Mouse (Mus musculus) bone marrow, adult 2 months (tissue): ENCODE results near the gene Epb41l1. TPM values are rescaled to one million over a fixed set of nuclear protein-coding genes. Genes with fewer than 3 reads are reported as not detected.
A peak's percentile ranks its signal among the peaks of the same experiment; 100 is the strongest.

Experiments
- H3K27ac ChIP-seq: fragments of 200-500 bp; 2 replicates; pipeline ENCODE4 v1.5.1; 2012; ENCODE audit warnings: low read depth, mild to moderate bottlenecking, control low read depth, inconsistent platforms, low read length; ENCODE audit not compliant: control insufficient read depth, poor library complexity, insufficient read depth
- H3K4me1 ChIP-seq: fragments of 200-500 bp; 2 replicates; pipeline ENCODE4 v1.6.1; 2011; ENCODE audit warnings: low read length; ENCODE audit not compliant: control insufficient read depth, insufficient read depth
- H3K4me3 ChIP-seq: fragments of 200-500 bp; replicated peaks from 2 replicates; pipeline ENCODE3; 2011; ENCODE audit warnings: mild to moderate bottlenecking, low read depth, low read length, control low read depth; ENCODE audit not compliant: control insufficient read depth
- CTCF ChIP-seq: fragments of 200-500 bp; IDR thresholded peaks from 2 replicates; pipeline ENCODE4 v1.5.1; 2011; ENCODE audit warnings: low read length, control low read depth; ENCODE audit not compliant: control insufficient read depth, insufficient read depth
- POLR2A ChIP-seq: fragments of 200-500 bp; IDR thresholded peaks from 2 replicates; pipeline ENCODE4 v1.6.1; 2011; ENCODE audit warnings: low read depth, mild to moderate bottlenecking, control low read depth, low read length, borderline replicate concordance; ENCODE audit not compliant: control insufficient read depth
- WGBS: fragments of 180-500 bp; shearing (Covaris S2); methylation state at CpG from one replicate; pipeline ENCODE4 v1.1.7; 2018; 5-methylcytosine and 5-hydroxymethylcytosine counted together
- polyA plus RNA-seq: library from polyadenylated mRNA; stranded (reverse); fragments of >200 nt; gene quantifications from 2 replicates; pipeline ENCODE4 v1.2.4, GENCODE M21; 2011; ENCODE audit warnings: low replicate concordance; ENCODE audit not compliant: missing spikeins, insufficient read depth, insufficient read length

Gene Epb41l1
- polyA plus RNA-seq, 1 experiment = 9.1 TPM

DNA sequence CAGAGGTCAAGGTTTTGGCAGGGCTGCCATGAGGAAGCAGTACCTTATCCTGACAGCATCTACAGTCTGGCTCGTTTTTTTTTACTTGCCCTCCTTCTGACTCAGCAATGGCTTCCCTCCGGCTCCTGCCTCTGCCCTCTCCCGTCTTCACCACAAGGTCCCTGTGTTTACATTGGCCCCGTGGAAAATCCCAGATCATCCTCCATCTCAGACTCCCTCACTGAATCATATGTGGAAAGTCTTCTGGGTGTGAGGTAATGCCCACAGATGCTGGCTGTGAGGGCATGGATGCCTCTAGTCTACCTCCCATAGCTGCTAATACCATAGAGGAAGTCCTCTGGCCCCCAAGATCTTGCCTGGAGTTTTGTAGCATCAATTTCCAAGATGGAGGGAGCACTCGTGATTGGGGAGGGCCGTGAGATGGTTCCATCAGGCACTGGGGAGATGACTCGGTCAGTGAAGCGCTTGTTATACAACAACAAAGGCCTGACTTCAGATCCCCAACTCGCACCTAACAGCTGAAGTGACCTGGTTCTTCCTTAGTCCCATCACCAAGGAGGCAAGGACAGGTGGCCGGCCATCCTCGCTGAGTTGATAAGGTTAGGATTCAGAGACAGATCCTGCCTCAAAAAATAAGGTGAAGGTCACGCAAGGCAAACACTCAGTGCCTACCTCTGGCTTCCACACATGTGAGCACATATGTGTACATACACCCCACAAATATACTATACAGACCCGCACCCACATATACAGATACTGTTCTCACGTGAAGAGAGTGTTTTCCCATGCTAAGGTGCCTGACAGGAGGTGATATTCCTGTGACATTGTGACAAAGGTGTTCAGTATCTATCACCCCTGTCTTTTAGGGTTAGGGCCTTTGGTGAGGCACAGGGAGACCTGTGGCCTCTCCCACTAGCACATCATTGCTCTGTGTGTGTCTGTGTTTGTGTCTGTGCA is 36.0 kb downstream of the Epb41l1 start:
- TF ChIP-seq CTCF (no peak), POLR2A (no peak)
- WGBS = 67% methylated on average over 14 of the region's 14 CpGs
- no peak overlapping the region for H3K4me3 ChIP-seq
- H3K27ac ChIP-seq = no peak overlapping the region
- H3K4me1 ChIP-seq = no peaks in the 10 kb centered on the region

GRCm38 (mm10) chr2:156457343-156457717 is 36.6 kb downstream of the Epb41l1 start:
- no peak for TF ChIP-seq POLR2A
- TF ChIP-seq CTCF = no peak
- 51% methylated on average over 4 of the region's 4 CpGs for WGBS

DNA sequence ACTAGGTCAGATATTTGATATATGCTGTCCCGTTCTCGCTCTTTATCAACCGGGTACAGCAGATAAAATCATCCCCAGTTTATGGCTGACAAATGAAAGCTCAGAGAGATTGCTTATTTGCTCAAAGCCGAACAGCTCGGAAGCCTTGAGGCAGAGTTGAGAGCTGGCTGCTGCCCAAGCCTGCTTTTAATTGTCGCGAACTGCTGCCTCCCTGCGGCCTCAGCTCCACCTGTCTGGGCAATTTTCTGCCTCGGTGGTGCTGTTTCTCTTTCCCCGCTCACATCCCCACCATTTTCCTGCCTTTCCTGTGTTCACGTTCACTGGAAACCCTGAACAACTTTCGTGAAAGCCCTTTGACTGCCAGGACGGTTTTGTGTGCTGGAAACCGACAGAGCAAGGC is 39.8 kb downstream of the Epb41l1 start:
- H3K27ac ChIP-seq = no peak overlapping the region
- 43% methylated on average over 14 of the region's 14 CpGs for WGBS
- no peak overlapping the region for H3K4me3 ChIP-seq
- TF ChIP-seq CTCF = peak; percentile 22; the same call in 1 of the 2 replicates
- TF ChIP-seq POLR2A = no peak
- no peaks in the 10 kb centered on the region for H3K4me1 ChIP-seq

More at GRCm38 (mm10) chr2:156457343-156457717, 36.6 kb downstream of the Epb41l1 start:
- H3K4me1 ChIP-seq = no peaks in the 10 kb centered on the region
- no peak overlapping the region for H3K4me3 ChIP-seq
- no peak overlapping the region for H3K27ac ChIP-seq

GRCm38 (mm10) chr2:156462154-156463029 is 41.7 kb downstream of the Epb41l1 start:
- Histone ChIP-seq H3K4me1 (no peaks in the 10 kb centered on the region), H3K4me3 (no peak overlapping the region), H3K27ac (no peak overlapping the region)
- TF ChIP-seq CTCF (no peak), POLR2A (no peak)
- WGBS = 59% methylated on average over 14 of the region's 14 CpGs

GRCm38 (mm10) chr2:156464416-156464815 is 43.7 kb downstream of the Epb41l1 start:
- Histone ChIP-seq H3K27ac (no peak overlapping the region), H3K4me3 (no peak overlapping the region), H3K4me1 (no peaks in the 10 kb centered on the region)
- 84% methylated on average over 4 of the region's 4 CpGs for WGBS
- TF ChIP-seq POLR2A (no peak), CTCF (no peak)

- Histone ChIP-seq H3K4me1 (no peaks in the 10 kb centered on the region), H3K27ac (no peak overlapping the region), H3K4me3 (no peak overlapping the region)
- TF ChIP-seq CTCF (no peak), POLR2A (no peak)
- WGBS = 91% methylated on average over 11 of the region's 11 CpGs
These were observed 46.8 kb downstream of the Epb41l1 start for GRCm38 (mm10) chr2:156467538-156467937.

- Histone ChIP-seq H3K27ac (no peak overlapping the region), H3K4me1 (no peaks in the 10 kb centered on the region), H3K4me3 (no peak overlapping the region)
- no peak for TF ChIP-seq POLR2A
- TF ChIP-seq CTCF = no peak
- 89% methylated on average over 5 of the region's 5 CpGs for WGBS
These were observed 48.2 kb downstream of the Epb41l1 start for GRCm38 (mm10) chr2:156468890-156469289.

GRCm38 (mm10) chr2:156469508-156469907 is 48.8 kb downstream of the Epb41l1 start:
- no peak overlapping the region for H3K4me3 ChIP-seq
- H3K4me1 ChIP-seq = no peaks in the 10 kb centered on the region
- TF ChIP-seq CTCF (no peak), POLR2A (no peak)
- H3K27ac ChIP-seq = no peak overlapping the region
- WGBS = 80% methylated on average over 8 of the region's 8 CpGs
